Mouse (Mus musculus) midbrain, embryonic 13.5 days (tissue): ENCODE measurements around the gene Olfr857. TPM values are rescaled to one million over a fixed set of nuclear protein-coding genes. Genes with fewer than 3 reads are reported as not detected.
"Not testable (repeated sequence)": the region's sequence is repeated elsewhere in the genome, so short reads cannot be mapped to it uniquely, and the experiment has no call there.

Source experiments
- ATAC-seq: fragments of 200-750 bp; cut with Nextera tagmentation; 2 replicates; pipeline ENCODE4 v1.8.0; 2017; ENCODE audit warnings: mild to moderate bottlenecking, moderate TSS enrichment, moderate library complexity
- H3K27ac ChIP-seq: fragments of 300-500 bp; sonication (generic); 2 replicates; pipeline ENCODE4 v1.5.1; 2015; ENCODE audit warnings: inconsistent platforms, mild to moderate bottlenecking, moderate library complexity
- H3K27me3 ChIP-seq: fragments of 300-500 bp; sonication (generic); 2 replicates; pipeline ENCODE4 v1.6.1; 2015; ENCODE audit warnings: mild to moderate bottlenecking, inconsistent platforms
- H3K36me3 ChIP-seq: fragments of 300-500 bp; sonication (generic); 2 replicates; pipeline ENCODE4 v1.6.1; 2015; ENCODE audit warnings: mild to moderate bottlenecking, inconsistent platforms
- H3K4me1 ChIP-seq: fragments of 300-500 bp; sonication (generic); replicated peaks from 2 replicates; pipeline ENCODE4 v1.6.1; 2015; ENCODE audit warnings: inconsistent platforms
- H3K4me2 ChIP-seq: fragments of 300-500 bp; sonication (generic); replicated peaks from 2 replicates; pipeline ENCODE4 v1.6.1; 2015; ENCODE audit warnings: moderate library complexity, mild to moderate bottlenecking, inconsistent platforms
- H3K4me3 ChIP-seq: fragments of 300-500 bp; sonication (generic); replicated peaks from 2 replicates; pipeline ENCODE4 v1.5.1; 2015; ENCODE audit warnings: mild to moderate bottlenecking, inconsistent platforms
- H3K9ac ChIP-seq: fragments of 300-500 bp; sonication (generic); replicated peaks from 2 replicates; pipeline ENCODE4 v1.6.1; 2015; ENCODE audit warnings: mild to moderate bottlenecking, inconsistent platforms
- H3K9me3 ChIP-seq: fragments of 300-500 bp; sonication (generic); 2 replicates; pipeline ENCODE4 v1.6.1; 2016; ENCODE audit warnings: mild to moderate bottlenecking, inconsistent platforms
- WGBS: fragments of 180-500 bp; shearing (Covaris S2); methylation state at CpG from one replicate; pipeline ENCODE4 v1.1.7; 2015; 5-methylcytosine and 5-hydroxymethylcytosine counted together
- polyA plus RNA-seq: library from polyadenylated mRNA; unstranded; fragments of >200 nt; fragmentation: Nextera tagmentation; extraction: Ambion mirVana; gene quantifications from 2 replicates; pipeline ENCODE4 v1.2.1, GENCODE M21; 2015

The Olfr857 gene
- not detected in 2 replicates for polyA plus RNA-seq

DNA sequence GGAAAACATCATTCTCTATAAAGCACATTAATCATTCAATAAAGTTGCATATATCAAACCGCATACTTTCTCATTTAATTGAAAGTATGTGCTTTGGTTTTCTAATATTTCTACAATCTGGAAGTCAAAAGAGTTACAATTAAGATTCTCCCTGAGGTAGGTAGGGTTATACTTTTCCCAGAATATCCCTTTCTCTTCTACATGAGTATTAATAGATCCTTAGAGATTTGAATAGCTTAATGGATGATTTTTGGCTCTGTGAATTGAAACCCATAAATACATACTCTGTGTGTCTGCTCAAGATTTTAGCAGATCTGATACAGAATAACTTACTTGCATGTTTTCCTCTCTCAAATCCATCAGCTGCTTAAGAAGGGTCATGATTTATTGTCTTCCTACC, at the start of gene Olfr857:
Olfr857 (plus strand) TSS at position 301 of the 400 bp plus-strand sequence.
- 95% methylated on average over 1 of the region's 1 CpGs for WGBS
- no peaks in the 10 kb centered on the region for H3K27me3 ChIP-seq
- H3K4me1 ChIP-seq = no peaks in the 10 kb centered on the region
- ATAC-seq = no peak
- no peak within 1 kb of the TSS for H3K27ac ChIP-seq
- H3K36me3 ChIP-seq = no peaks in the 10 kb centered on the region
- H3K4me2 ChIP-seq = no peak within 1 kb of the TSS
- no peak within 1 kb of the TSS for H3K9ac ChIP-seq
- no peak within 1 kb of the TSS for H3K4me3 ChIP-seq
- no peaks in the 10 kb centered on the region for H3K9me3 ChIP-seq

DNA sequence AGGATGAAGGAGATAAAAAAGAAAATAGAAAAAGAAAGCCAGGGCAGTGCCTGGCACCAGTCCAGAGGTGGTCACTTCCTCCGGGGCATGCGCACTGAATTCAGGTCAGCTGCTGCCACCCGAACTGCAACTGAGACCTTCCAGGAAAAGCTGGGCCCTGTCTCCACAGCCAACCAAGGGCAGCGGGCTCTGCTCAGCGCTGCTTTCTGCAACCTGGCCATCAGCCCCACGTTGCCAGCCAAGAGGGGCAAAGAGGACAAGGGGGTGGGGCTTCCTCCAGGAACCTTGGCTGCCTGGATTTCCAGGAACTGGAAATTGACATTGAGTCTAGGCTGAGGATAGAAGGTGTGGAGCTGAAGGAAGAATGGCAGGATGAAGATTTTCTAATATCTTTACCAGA, 19.0 kb upstream of the Olfr857 start:
- no peak for ATAC-seq
- H3K4me2 ChIP-seq = no peak overlapping the region
- H3K27ac ChIP-seq = no peak overlapping the region
- no peak overlapping the region for H3K9ac ChIP-seq
- no peaks in the 10 kb centered on the region for H3K4me1 ChIP-seq
- WGBS = 85% methylated on average over 6 of the region's 6 CpGs
- no peaks in the 10 kb centered on the region for H3K36me3 ChIP-seq
- H3K27me3 ChIP-seq = no peaks in the 10 kb centered on the region
- H3K9me3 ChIP-seq = peaks cover 6% of the 10 kb centered on the region
- H3K4me3 ChIP-seq = no peak overlapping the region

DNA sequence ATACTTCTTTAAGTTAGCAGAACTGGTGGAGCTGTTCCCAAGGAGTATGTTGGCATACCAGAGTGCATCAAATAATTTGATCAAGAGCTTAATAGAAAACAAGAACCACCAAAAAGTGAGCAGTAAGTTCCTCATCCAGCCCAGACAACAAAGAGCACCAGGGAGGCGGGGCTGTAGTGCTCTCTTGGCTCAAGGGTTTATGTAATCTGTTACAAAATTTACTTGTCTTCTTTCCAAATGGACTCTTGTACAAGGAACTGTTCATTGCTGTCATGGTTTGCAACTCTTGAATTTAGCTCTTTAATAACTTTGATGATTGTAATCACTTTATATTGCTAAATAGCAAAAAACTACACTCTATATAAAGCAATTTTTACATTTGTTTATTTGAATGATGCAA, 17.8 kb upstream of the Olfr857 start:
- Histone ChIP-seq H3K4me3 (no peak overlapping the region), H3K27ac (no peak overlapping the region), H3K4me2 (no peak overlapping the region), H3K9me3 (peaks cover 6% of the 10 kb centered on the region), H3K27me3 (no peaks in the 10 kb centered on the region), H3K36me3 (no peaks in the 10 kb centered on the region), H3K9ac (no peak overlapping the region), H3K4me1 (no peaks in the 10 kb centered on the region)
- ATAC-seq = no peak
- WGBS = 90% methylated on average over 1 of the region's 1 CpGs

DNA sequence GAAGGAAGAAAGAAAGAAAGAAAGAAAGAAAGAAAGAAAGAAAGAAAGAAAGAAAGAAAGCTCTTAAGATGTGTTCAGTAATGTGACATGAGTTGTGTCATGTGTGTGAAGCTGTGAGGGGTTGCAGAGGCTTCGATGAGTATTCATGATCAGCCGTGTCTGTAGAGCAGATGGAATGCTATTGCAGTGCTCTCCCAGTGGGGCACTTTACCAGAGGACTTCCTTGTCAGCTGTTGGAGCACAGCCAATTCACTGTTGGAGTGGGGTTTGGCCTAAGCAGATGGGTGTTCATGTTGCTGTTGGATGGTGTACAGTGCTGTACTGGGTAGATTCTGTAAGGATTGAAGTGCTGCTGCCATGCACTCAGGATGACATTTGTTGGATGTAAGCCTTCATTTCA, 16.8 kb upstream of the Olfr857 start:
- ATAC-seq = no peak
- Histone ChIP-seq H3K27ac (no peak overlapping the region), H3K27me3 (no peaks in the 10 kb centered on the region), H3K9ac (no peak overlapping the region), H3K9me3 (peaks cover 6% of the 10 kb centered on the region), H3K4me2 (no peak overlapping the region), H3K4me1 (no peaks in the 10 kb centered on the region), H3K36me3 (no peaks in the 10 kb centered on the region), H3K4me3 (no peak overlapping the region)
- WGBS = 79% methylated on average over 2 of the region's 2 CpGs

DNA sequence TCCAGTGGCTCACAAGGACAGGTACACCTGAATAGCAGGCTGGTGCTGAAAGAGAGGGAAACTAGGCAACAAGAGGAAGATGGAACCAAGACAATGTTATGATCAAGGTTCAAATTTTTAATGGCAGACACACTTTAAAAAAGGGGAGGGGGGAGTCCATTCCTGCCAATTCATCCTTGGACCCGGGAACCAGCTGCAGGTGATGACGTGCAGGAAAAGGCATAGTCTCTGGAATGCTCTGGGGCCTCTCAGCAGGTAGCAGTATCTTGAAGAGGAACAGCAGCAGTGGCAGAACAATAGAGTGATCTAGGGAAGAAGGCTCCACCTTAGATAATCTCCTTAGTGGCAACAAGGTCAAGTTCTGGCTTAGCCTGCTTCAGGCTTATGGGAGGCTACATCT, 14.9 kb upstream of the Olfr857 start:
- H3K9ac ChIP-seq, H3K27me3 ChIP-seq, H3K4me1 ChIP-seq, H3K36me3 ChIP-seq, ATAC-seq, H3K4me3 ChIP-seq, H3K4me2 ChIP-seq, H3K27ac ChIP-seq: not testable (repeated sequence)
- WGBS = 52% methylated on average over 2 of the region's 2 CpGs
- H3K9me3 ChIP-seq = peaks cover 11% of the 10 kb centered on the region

DNA sequence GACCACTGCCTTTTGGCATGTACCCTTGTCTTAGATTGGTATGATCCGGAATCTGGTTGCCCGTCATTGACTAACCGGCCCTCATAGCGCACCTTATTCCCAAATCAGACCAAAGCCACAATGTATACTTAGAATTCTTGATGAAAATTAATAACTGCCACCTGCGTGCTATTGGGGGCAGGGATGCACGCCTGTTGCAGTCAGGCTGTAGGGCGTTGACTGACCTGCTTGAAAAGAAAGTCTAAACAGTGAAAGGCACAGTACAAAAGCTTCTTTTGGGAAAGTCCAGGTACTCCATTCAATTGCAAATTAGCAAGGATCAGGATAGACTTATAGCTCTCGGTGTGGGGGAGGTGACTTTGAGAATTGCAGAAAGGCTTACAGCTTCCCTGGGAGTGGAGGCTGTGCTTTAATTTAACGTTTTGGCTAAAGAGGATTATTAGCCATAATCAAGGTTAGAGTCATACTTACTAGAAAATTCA, 14.3 kb upstream of the Olfr857 start:
- not testable (repeated sequence) for H3K4me1 ChIP-seq, H3K36me3 ChIP-seq, H3K27me3 ChIP-seq, H3K4me2 ChIP-seq, H3K4me3 ChIP-seq, H3K9ac ChIP-seq, ATAC-seq, H3K27ac ChIP-seq
- H3K9me3 ChIP-seq = peaks cover 16% of the 10 kb centered on the region
- 65% methylated on average over 9 of the region's 9 CpGs for WGBS

DNA sequence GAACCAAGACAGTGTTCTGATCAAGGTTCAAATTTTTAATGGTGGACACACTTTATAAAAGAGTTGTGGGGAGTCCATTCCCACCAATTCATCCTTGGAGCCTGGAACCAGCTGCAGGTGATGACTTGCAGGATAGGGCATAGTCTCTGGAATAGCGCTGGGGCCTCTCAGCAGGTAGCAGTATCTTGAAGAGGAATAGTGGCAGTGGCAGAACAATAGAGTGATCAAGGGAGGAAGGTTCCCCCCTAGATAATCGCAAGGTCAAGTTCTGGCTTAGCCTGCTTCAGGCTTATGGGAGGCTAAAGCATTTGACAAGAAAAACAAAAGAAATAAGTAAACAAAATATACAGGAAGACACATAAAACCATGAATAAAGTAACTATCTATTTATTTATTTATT, 4.7 kb upstream of the Olfr857 start:
- H3K36me3 ChIP-seq, H3K4me3 ChIP-seq, H3K4me1 ChIP-seq, H3K9ac ChIP-seq, ATAC-seq, H3K9me3 ChIP-seq, H3K27ac ChIP-seq, H3K27me3 ChIP-seq, H3K4me2 ChIP-seq: not testable (repeated sequence)
- WGBS = 61% methylated on average over 2 of the region's 2 CpGs

Other genes starting within 250 kb of the Olfr857 start
- gene Olfr850, start 231.2 kb upstream of the Olfr857 start, polyA plus RNA-seq = not detected in 2 replicates
- gene Olfr851, start 216.1 kb upstream of the Olfr857 start, polyA plus RNA-seq = not detected in 2 replicates
- gene Olfr853, start 168.4 kb upstream of the Olfr857 start, polyA plus RNA-seq = not detected in 2 replicates
- gene Olfr854, start 142.1 kb upstream of the Olfr857 start, polyA plus RNA-seq = not detected in 2 replicates
- not detected in 2 replicates for gene Olfr855, start 126.8 kb upstream of the Olfr857 start, polyA plus RNA-seq
- 45.2 and 45.6 TPM in 2 replicates for gene Zfp317, start 87.3 kb upstream of the Olfr857 start, polyA plus RNA-seq
- gene Olfr58, start 70.8 kb downstream of the Olfr857 start, polyA plus RNA-seq = not detected in 2 replicates
- not detected in 2 replicates for gene Olfr859, start 95.5 kb downstream of the Olfr857 start, polyA plus RNA-seq
- not detected in 2 replicates for gene Olfr860, start 140.3 kb downstream of the Olfr857 start, polyA plus RNA-seq
- gene Olfr862, start 178.6 kb downstream of the Olfr857 start, polyA plus RNA-seq = not detected in 2 replicates
- 0.15 and 0.21 TPM in 2 replicates for gene Olfr77, start 207.4 kb downstream of the Olfr857 start, polyA plus RNA-seq